Mouse (Mus musculus): ENCODE measurements around the gene Crtc1. TPM values are rescaled to one million over a fixed set of nuclear protein-coding genes. Genes with fewer than 3 reads are reported as not detected.

Gene Crtc1
- polyA plus RNA-seq, 1 experiment from 2014 or later: 15.4 TPM

DNA sequence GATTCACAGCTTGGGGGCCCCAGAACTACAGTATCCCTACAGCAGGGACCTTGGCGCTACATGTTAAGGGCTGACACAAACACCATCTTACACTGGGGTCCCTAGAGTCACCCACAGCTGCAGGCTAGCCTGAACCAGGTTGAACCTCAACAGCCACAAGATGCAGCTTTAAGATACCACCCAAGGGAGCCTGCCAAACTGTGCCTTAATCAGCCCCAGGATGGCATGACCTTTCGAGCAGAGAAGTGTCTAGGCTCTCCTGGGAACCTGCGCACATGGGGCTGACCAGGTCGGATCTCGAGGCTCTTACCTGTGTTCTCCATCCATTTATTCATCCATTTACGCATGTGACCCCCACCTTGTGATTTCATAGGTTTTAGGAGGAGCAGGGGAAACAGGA, 18.5 kb upstream of the Crtc1 start:
- Histone ChIP-seq H3K4me1 (replicated peaks; ENCODE audit: control insufficient read depth, insufficient read depth, low read length) (no peaks in the 10 kb centered on the region), H3K27me3 (ENCODE audit: control insufficient read depth, insufficient read depth, low read depth, low read length) (no peaks in the 10 kb centered on the region), H3K9me3 (ENCODE audit: control insufficient read depth, low read length) (no peaks in the 10 kb centered on the region), H3K36me3 (ENCODE audit: control insufficient read depth, insufficient read depth, low read length) (0 out of 2 replicates have a peak, but pooled peaks cover 2% of the 10 kb centered on the region), H3K9ac (ENCODE audit: low read length) (no peak overlapping the region), H3K4me2 (ENCODE audit: low read depth, low read length) (no peak overlapping the region), H3K4me3 (ENCODE audit: low read length) (no peak overlapping the region), H3K27ac (ENCODE audit: low read length) (no peak overlapping the region)
- WGBS: 82% methylated on average over 6 of the region's 6 CpGs
- no peak for ATAC-seq (ENCODE audit: low read depth)

DNA sequence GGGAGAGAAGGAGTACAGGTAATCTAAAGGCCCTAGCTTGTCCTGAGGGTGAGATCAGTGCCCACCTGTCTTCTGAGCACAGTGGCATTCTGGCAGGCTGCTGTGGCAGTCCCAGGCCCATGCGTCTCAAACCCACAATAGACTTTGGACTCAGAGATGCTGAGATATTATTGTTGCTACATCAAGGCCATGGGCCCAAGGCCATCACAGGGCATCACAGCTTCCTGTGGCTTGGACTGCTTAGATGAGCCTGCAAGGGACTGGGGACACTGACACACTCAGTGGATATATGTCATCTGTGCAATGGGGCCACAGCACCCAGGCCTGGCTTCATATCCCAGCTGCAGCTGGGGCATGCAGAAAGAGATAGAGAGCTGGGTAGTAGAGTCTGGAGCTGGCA, 17.6 kb upstream of the Crtc1 start:
- Histone ChIP-seq H3K27ac (ENCODE audit: low read length) (no peak overlapping the region), H3K36me3 (ENCODE audit: control insufficient read depth, insufficient read depth, low read length) (peaks cover 4% of the 10 kb centered on the region), H3K9me3 (ENCODE audit: control insufficient read depth, low read length) (no peaks in the 10 kb centered on the region), H3K9ac (ENCODE audit: low read length) (no peak overlapping the region), H3K4me1 (replicated peaks; ENCODE audit: control insufficient read depth, insufficient read depth, low read length) (no peaks in the 10 kb centered on the region), H3K27me3 (ENCODE audit: control insufficient read depth, insufficient read depth, low read depth, low read length) (no peaks in the 10 kb centered on the region), H3K4me3 (ENCODE audit: low read length) (no peak overlapping the region), H3K4me2 (ENCODE audit: low read depth, low read length) (no peak overlapping the region)
- WGBS: 78% methylated on average over 1 of the region's 1 CpGs
- ATAC-seq (ENCODE audit: low read depth): no peak

DNA sequence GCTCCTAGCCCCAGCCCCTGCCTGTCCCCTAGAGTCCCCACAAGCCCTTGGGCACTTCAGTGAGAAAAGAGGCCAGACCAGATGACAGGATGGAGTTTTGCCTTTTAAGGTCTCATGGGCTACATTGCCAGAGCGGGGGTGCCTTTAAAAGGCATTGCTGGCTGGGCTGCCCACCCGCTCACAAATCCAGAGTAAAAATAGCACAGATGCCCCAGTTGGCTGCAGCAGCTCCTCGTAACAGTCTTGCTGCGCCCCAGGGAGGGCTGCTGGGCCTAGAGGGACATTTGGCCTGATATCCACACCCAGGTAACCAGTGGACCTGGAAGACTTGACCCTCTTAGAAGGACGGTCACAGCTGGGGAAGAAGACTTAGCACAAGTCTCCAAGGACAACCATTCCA, 14.5 kb upstream of the Crtc1 start:
- H3K4me1 ChIP-seq (replicated peaks; ENCODE audit: control insufficient read depth, insufficient read depth, low read length): peaks cover 3% of the 10 kb centered on the region; the same call in 1 of the 2 replicates
- ATAC-seq (ENCODE audit: low read depth): no peak
- H3K36me3 ChIP-seq (ENCODE audit: control insufficient read depth, insufficient read depth, low read length): peaks cover 19% of the 10 kb centered on the region
- H3K9ac ChIP-seq (ENCODE audit: low read length): no peak overlapping the region
- WGBS: 87% methylated on average over 5 of the region's 5 CpGs
- H3K27me3 ChIP-seq (ENCODE audit: control insufficient read depth, insufficient read depth, low read depth, low read length): no peaks in the 10 kb centered on the region
- no peak overlapping the region for H3K4me2 ChIP-seq (ENCODE audit: low read depth, low read length)
- H3K27ac ChIP-seq (ENCODE audit: low read length): no peak overlapping the region
- no peaks in the 10 kb centered on the region for H3K9me3 ChIP-seq (ENCODE audit: control insufficient read depth, low read length)
- H3K4me3 ChIP-seq (ENCODE audit: low read length): no peak overlapping the region

DNA sequence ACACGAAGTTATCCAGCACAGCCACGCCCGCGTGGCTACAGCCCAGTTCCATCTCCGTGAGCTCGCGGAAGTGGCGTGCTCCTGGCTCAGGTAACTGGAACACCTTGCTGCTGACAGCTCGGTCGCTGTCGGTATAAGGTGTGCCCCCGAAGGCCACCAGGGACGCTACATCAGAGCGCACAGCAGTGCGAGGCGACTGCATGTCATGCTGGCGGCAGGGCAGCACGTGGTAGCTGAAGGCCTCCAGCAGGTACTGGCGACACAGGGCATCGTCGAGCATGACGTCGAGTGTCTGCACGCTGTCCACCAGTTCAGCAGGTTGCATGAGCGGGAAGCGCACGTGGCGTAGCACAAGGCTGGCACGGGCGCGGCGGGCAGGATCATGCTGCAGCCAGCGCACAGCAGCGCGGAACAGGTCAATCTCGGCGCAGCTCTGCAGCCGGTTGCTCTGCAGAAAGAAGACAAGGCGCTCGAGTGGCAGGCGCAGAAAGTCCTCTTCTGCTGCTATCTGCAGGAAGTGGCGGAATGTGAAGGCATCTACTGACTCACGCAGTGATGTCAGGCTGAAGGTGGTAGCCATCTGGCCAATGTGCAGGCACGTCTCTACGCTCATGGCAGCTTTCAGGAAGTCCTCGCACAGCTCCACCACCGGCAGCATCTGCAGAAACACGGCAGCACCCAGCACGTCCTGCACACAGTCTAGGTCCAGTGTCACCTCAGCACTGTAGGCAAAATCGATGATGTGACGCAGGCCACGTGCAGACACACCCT, 13.0 kb upstream of the Crtc1 start:
- 60% methylated on average over 52 of the region's 52 CpGs for WGBS
- Histone ChIP-seq H3K4me1 (replicated peaks; ENCODE audit: control insufficient read depth, insufficient read depth, low read length) (peaks cover 17% of the 10 kb centered on the region), H3K4me2 (ENCODE audit: low read depth, low read length) (no peak overlapping the region)

DNA sequence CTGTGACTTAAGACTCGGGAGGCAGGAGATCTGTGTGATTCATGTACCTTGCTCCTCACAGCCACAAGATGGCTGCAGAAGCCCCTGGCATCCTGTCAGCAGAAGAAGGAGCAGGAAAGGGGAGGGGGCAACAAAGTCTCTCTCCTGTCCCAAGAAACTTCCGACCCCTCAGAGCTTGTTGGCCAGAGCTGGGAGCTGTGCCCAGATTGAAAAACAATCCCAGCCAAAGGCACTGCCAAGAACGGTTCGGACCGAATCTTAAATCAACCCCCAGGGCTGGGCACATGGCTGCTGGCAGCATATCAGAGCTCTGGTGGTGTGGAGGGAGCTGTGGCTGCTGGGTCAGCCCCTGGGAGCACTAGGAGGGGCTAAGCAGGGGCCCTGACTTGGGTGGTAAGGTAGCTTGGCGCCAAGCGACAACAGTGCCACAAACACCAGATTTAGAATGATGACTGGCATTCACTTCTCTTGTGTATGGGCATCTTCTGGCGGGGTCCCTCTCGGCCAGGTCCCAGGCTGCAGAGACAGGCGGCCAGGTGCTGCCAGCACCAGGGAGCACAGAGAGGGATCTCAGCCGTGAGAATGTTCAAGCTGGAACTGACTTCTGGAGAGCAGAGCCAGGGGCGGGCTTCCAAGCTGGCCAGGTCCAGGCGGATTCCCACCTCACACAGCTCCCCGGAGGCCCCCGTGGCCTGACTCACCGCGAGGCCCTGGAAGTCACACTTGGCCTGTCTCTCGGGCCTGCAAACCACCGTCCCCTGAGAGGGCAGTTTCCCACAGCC, 8.5 kb upstream of the Crtc1 start:
- H3K4me2 ChIP-seq (ENCODE audit: low read depth, low read length): no peak overlapping the region
- no peak overlapping the region for H3K4me3 ChIP-seq (ENCODE audit: low read length)
- no peaks in the 10 kb centered on the region for H3K27me3 ChIP-seq (ENCODE audit: control insufficient read depth, insufficient read depth, low read depth, low read length)
- peak overlapping the region; percentile 28; the same call in 1 of the 2 replicates for H3K9ac ChIP-seq (ENCODE audit: low read length)
- H3K27ac ChIP-seq (ENCODE audit: low read length): peak overlapping the region; percentile 59
- WGBS: 53% methylated on average over 19 of the region's 19 CpGs
- H3K36me3 ChIP-seq (ENCODE audit: control insufficient read depth, insufficient read depth, low read length): peaks cover 19% of the 10 kb centered on the region
- no peaks in the 10 kb centered on the region for H3K9me3 ChIP-seq (ENCODE audit: control insufficient read depth, low read length)
- peaks cover 17% of the 10 kb centered on the region for H3K4me1 ChIP-seq (replicated peaks; ENCODE audit: control insufficient read depth, insufficient read depth, low read length)
- ATAC-seq (ENCODE audit: low read depth): peak; percentile 37; the same call in 1 of the 2 replicates

More for the DNA sequence above, 13.0 kb upstream of the Crtc1 start:
- no peak overlapping the region for H3K9ac ChIP-seq (ENCODE audit: low read length)
- peaks cover 19% of the 10 kb centered on the region for H3K36me3 ChIP-seq (ENCODE audit: control insufficient read depth, insufficient read depth, low read length)
- no peak for ATAC-seq (ENCODE audit: low read depth)
- H3K9me3 ChIP-seq (ENCODE audit: control insufficient read depth, low read length): no peaks in the 10 kb centered on the region
- H3K27ac ChIP-seq (ENCODE audit: low read length): no peak overlapping the region
- H3K27me3 ChIP-seq (ENCODE audit: control insufficient read depth, insufficient read depth, low read depth, low read length): no peaks in the 10 kb centered on the region
- no peak overlapping the region for H3K4me3 ChIP-seq (ENCODE audit: low read length)

DNA sequence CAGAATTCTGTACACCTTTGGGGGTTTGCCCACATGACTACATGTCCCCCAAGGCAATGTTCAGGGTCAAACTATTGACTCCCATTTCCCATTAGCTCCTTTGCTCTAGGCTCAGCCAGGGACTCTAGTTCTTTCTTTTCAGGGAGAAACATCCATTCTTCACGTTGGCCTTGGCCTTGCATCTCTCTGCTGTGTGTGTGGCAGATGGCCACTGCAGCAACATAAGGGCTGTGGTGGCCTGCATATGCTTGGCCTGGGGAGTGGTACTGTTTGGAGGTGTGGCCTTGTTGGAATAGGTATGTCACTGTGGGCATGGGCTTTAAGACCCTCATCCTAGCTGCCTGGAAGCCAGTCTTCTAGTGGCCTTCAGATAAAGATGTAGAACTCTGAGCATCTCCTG, 6.6 kb upstream of the Crtc1 start:
- peaks cover 17% of the 10 kb centered on the region for H3K4me1 ChIP-seq (replicated peaks; ENCODE audit: control insufficient read depth, insufficient read depth, low read length)
- peaks cover 7% of the 10 kb centered on the region; the same call in 1 of the 2 replicates for H3K36me3 ChIP-seq (ENCODE audit: control insufficient read depth, insufficient read depth, low read length)
- no peak overlapping the region for H3K27ac ChIP-seq (ENCODE audit: low read length)
- no peak overlapping the region for H3K4me3 ChIP-seq (ENCODE audit: low read length)
- H3K9ac ChIP-seq (ENCODE audit: low read length): no peak overlapping the region
- no peak for ATAC-seq (ENCODE audit: low read depth)
- no peak overlapping the region for H3K4me2 ChIP-seq (ENCODE audit: low read depth, low read length)
- no peaks in the 10 kb centered on the region for H3K9me3 ChIP-seq (ENCODE audit: control insufficient read depth, low read length)
- WGBS: 62% methylated on average over 1 of the region's 1 CpGs
- no peaks in the 10 kb centered on the region for H3K27me3 ChIP-seq (ENCODE audit: control insufficient read depth, insufficient read depth, low read depth, low read length)

DNA sequence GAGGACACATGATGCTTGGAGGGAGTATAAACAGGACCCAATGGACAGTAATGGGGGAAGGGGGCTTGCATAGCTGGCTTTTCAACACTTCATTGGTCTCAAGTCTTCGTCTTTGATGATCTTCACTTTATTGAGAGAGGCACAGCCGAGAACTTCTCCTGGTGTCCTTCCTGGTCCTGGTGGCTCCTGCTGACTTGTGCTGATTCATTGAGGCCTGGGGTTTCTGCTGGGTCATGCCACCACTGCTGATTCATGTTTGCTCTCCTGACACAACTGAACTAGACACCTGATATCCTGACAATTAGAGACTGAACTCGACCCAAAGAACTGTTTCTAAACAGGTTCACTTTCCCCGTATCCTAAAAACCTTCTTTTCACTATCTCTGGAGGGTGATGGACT, 3.9 kb upstream of the Crtc1 start:
- WGBS: 77% methylated on average over 4 of the region's 4 CpGs

DNA sequence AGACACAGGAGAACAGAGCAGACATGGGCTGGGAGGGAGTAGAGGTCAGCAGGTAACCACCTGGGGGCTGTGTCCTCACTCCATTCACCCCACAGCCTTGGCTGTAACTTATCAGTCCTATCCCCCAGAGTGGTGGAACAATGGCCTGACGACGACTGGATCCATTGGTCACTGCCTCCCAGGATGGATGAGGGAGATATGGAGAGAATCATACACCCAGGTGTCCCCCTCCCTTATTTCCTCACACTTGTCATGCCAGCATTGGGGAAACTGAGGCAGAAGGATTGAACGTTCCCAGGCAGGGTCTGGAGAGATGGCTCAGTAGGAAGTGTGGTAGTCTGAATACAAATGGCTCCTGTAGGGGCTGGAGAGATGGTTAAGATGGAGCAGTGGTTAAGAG, 2.2 kb upstream of the Crtc1 start:
- WGBS: 51% methylated on average over 3 of the region's 3 CpGs

More for the DNA sequence above, 3.9 kb upstream of the Crtc1 start:
- no peaks in the 10 kb centered on the region for H3K27me3 ChIP-seq (ENCODE audit: control insufficient read depth, insufficient read depth, low read depth, low read length)
- no peaks in the 10 kb centered on the region for H3K9me3 ChIP-seq (ENCODE audit: control insufficient read depth, low read length)
- peaks cover 19% of the 10 kb centered on the region for H3K4me1 ChIP-seq (replicated peaks; ENCODE audit: control insufficient read depth, insufficient read depth, low read length)
- no peak overlapping the region for H3K4me3 ChIP-seq (ENCODE audit: low read length)
- H3K36me3 ChIP-seq (ENCODE audit: control insufficient read depth, insufficient read depth, low read length): no peaks in the 10 kb centered on the region
- no peak overlapping the region for H3K27ac ChIP-seq (ENCODE audit: low read length)
- no peak overlapping the region for H3K4me2 ChIP-seq (ENCODE audit: low read depth, low read length)
- ATAC-seq (ENCODE audit: low read depth): no peak
- H3K9ac ChIP-seq (ENCODE audit: low read length): no peak overlapping the region

DNA sequence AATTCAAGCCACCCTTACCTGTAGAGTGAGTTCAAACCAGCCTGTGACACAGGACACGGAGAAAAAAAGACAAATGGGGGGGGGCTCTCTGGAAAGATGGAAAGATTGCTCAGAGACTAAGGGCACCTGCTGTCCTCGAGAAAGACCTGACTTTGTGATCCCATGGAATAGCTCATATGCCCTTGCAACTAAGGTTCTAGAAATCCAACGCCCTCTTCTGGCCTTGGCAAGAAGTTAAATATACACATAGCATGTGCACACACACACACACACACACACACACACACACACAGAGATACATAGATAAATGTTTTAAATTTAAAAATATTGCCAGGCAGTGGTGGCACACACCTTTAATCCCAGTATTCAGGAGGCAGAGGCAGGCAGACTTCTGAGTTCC, 867 bp upstream of the Crtc1 start:
- Histone ChIP-seq H3K9me3 (ENCODE audit: control insufficient read depth, low read length) (no peaks in the 10 kb centered on the region), H3K9ac (ENCODE audit: low read length) (peak overlapping the region; percentile 71), H3K27me3 (ENCODE audit: control insufficient read depth, insufficient read depth, low read depth, low read length) (no peaks in the 10 kb centered on the region), H3K27ac (ENCODE audit: low read length) (no peak overlapping the region), H3K4me3 (ENCODE audit: low read length) (no peak overlapping the region; the same call in 1 of the 2 replicates), H3K4me2 (ENCODE audit: low read depth, low read length) (peak overlapping the region; percentile 81), H3K36me3 (ENCODE audit: control insufficient read depth, insufficient read depth, low read length) (no peaks in the 10 kb centered on the region), H3K4me1 (replicated peaks; ENCODE audit: control insufficient read depth, insufficient read depth, low read length) (peaks cover 11% of the 10 kb centered on the region)
- 32% methylated on average over 3 of the region's 3 CpGs for WGBS
- no peak for ATAC-seq (ENCODE audit: low read depth)

More for the DNA sequence above, 2.2 kb upstream of the Crtc1 start:
- no peak overlapping the region for H3K4me2 ChIP-seq (ENCODE audit: low read depth, low read length)
- no peak for ATAC-seq (ENCODE audit: low read depth)
- no peak overlapping the region for H3K27ac ChIP-seq (ENCODE audit: low read length)
- no peak overlapping the region for H3K9ac ChIP-seq (ENCODE audit: low read length)
- no peaks in the 10 kb centered on the region for H3K36me3 ChIP-seq (ENCODE audit: control insufficient read depth, insufficient read depth, low read length)
- H3K9me3 ChIP-seq (ENCODE audit: control insufficient read depth, low read length): no peaks in the 10 kb centered on the region
- H3K4me3 ChIP-seq (ENCODE audit: low read length): no peak overlapping the region
- H3K4me1 ChIP-seq (replicated peaks; ENCODE audit: control insufficient read depth, insufficient read depth, low read length): peaks cover 11% of the 10 kb centered on the region
- H3K27me3 ChIP-seq (ENCODE audit: control insufficient read depth, insufficient read depth, low read depth, low read length): no peaks in the 10 kb centered on the region

Measured in lung, embryonic 16.5 days (tissue).